Mouse (Mus musculus) midbrain, embryonic 12.5 days (tissue): ENCODE measurements around the gene Vangl1. TPM values are rescaled to one million over a fixed set of nuclear protein-coding genes. Genes with fewer than 3 reads are reported as not detected.
"Not testable (repeated sequence)": the region's sequence is repeated elsewhere in the genome, so short reads cannot be mapped to it uniquely, and the experiment has no call there.

Experiments used
- ATAC-seq: fragments of 200-750 bp; cut with Nextera tagmentation; 2 replicates; pipeline ENCODE4 v1.8.0; 2017; ENCODE audit warnings: low read depth, moderate TSS enrichment, moderate library complexity; ENCODE audit not compliant: low FRiP score
- H3K27ac ChIP-seq: fragments of 300-500 bp; sonication (generic); replicated peaks from 2 replicates; pipeline ENCODE4 v1.5.1; 2016; ENCODE audit warnings: mild to moderate bottlenecking
- H3K27me3 ChIP-seq: fragments of 300-500 bp; sonication (generic); 2 replicates; pipeline ENCODE4 v1.6.1; 2016; ENCODE audit warnings: mild to moderate bottlenecking
- H3K36me3 ChIP-seq: fragments of 300-500 bp; sonication (generic); 2 replicates; pipeline ENCODE4 v1.6.1; 2016
- H3K4me1 ChIP-seq: fragments of 300-500 bp; sonication (generic); 2 replicates; pipeline ENCODE4 v1.6.1; 2016
- H3K4me2 ChIP-seq: fragments of 300-500 bp; sonication (generic); replicated peaks from 2 replicates; pipeline ENCODE4 v1.6.1; 2016; ENCODE audit warnings: mild to moderate bottlenecking, moderate library complexity
- H3K4me3 ChIP-seq: fragments of 300-500 bp; sonication (generic); 2 replicates; pipeline ENCODE4 v1.5.1; 2016; ENCODE audit warnings: mild to moderate bottlenecking
- H3K9ac ChIP-seq: fragments of 300-500 bp; sonication (generic); replicated peaks from 2 replicates; pipeline ENCODE4 v1.6.1; 2016; ENCODE audit warnings: mild to moderate bottlenecking, moderate library complexity
- H3K9me3 ChIP-seq: fragments of 300-500 bp; sonication (generic); 2 replicates; pipeline ENCODE4 v1.6.1; 2016; ENCODE audit warnings: mild to moderate bottlenecking
- WGBS: fragments of 180-500 bp; shearing (Covaris S2); methylation state at CpG from one replicate; pipeline ENCODE4 v1.1.7; 2016; 5-methylcytosine and 5-hydroxymethylcytosine counted together
- polyA plus RNA-seq: library from polyadenylated mRNA; unstranded; fragments of >200 nt; fragmentation: Nextera tagmentation; extraction: Ambion mirVana; gene quantifications from 2 replicates; pipeline ENCODE4 v1.2.1, GENCODE M21; 2016

Vangl1 gene
- polyA plus RNA-seq, 1 experiment from 2014 or later: 8.9 TPM

- WGBS: 74% methylated on average over 6 of the region's 6 CpGs
- peaks cover 4% of the 10 kb centered on the region; the same call in 1 of the 2 replicates for H3K27me3 ChIP-seq
Measured at GRCm38 (mm10) chr3:102212896-102213295, 8.4 kb upstream of the Vangl1 start.

GRCm38 (mm10) chr3:102212336-102212735 is 7.8 kb upstream of the Vangl1 start:
- WGBS: 84% methylated on average over 15 of the region's 15 CpGs
- no peak for ATAC-seq

More at GRCm38 (mm10) chr3:102212896-102213295, 8.4 kb upstream of the Vangl1 start:
- H3K4me1 ChIP-seq: no peaks in the 10 kb centered on the region
- no peaks in the 10 kb centered on the region for H3K36me3 ChIP-seq
- ATAC-seq: no peak
- no peak overlapping the region for H3K9ac ChIP-seq
- H3K9me3 ChIP-seq: no peaks in the 10 kb centered on the region
- no peak overlapping the region for H3K4me2 ChIP-seq
- H3K4me3 ChIP-seq: no peak overlapping the region
- no peak overlapping the region for H3K27ac ChIP-seq

GRCm38 (mm10) chr3:102211340-102211739 is 6.8 kb upstream of the Vangl1 start:
- Histone ChIP-seq H3K27me3 (peaks cover 14% of the 10 kb centered on the region), H3K4me2 (no peak overlapping the region), H3K9ac (no peak overlapping the region), H3K36me3 (no peaks in the 10 kb centered on the region), H3K4me1 (no peaks in the 10 kb centered on the region), H3K27ac (no peak overlapping the region), H3K9me3 (no peaks in the 10 kb centered on the region), H3K4me3 (no peak overlapping the region)
- 91% methylated on average over 2 of the region's 2 CpGs for WGBS
- no peak for ATAC-seq

More at GRCm38 (mm10) chr3:102212336-102212735, 7.8 kb upstream of the Vangl1 start:
- Histone ChIP-seq H3K9ac (no peak overlapping the region), H3K27ac (no peak overlapping the region), H3K36me3 (no peaks in the 10 kb centered on the region), H3K9me3 (no peaks in the 10 kb centered on the region), H3K4me3 (no peak overlapping the region), H3K4me1 (no peaks in the 10 kb centered on the region), H3K27me3 (peaks cover 4% of the 10 kb centered on the region; the same call in 1 of the 2 replicates), H3K4me2 (no peak overlapping the region)

DNA sequence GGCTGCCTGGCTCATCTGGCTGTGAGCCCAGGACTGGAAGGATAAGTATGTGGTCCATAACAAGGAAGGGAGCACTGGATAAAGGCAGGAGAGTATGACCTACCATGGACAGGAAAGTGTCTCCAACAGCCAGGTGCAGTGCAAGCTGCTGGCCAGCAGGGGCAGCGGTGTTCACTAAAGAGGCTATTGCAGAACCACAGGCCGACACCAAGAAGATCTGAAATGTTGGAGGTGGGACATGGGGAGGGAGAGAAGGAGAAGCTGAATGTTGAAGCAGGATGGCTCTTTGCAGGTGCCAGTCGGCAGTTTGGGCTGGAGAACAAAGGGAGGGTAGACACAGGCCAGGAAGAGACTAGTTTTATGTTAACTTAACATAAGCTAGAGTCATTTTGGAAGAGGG is 6.3 kb upstream of the Vangl1 start:
- no peak overlapping the region for H3K4me3 ChIP-seq
- WGBS: 59% methylated on average over 3 of the region's 3 CpGs
- no peak overlapping the region for H3K9ac ChIP-seq
- no peaks in the 10 kb centered on the region for H3K36me3 ChIP-seq
- ATAC-seq: no peak
- H3K27me3 ChIP-seq: peaks cover 20% of the 10 kb centered on the region
- H3K9me3 ChIP-seq: no peaks in the 10 kb centered on the region
- no peak overlapping the region for H3K27ac ChIP-seq
- no peaks in the 10 kb centered on the region for H3K4me1 ChIP-seq
- H3K4me2 ChIP-seq: no peak overlapping the region

- H3K4me2 ChIP-seq: no peak overlapping the region
- H3K27ac ChIP-seq: no peak overlapping the region
- H3K4me3 ChIP-seq: no peak overlapping the region
- H3K27me3 ChIP-seq: peaks cover 38% of the 10 kb centered on the region
- no peak for ATAC-seq
- H3K9ac ChIP-seq: no peak overlapping the region
- no peaks in the 10 kb centered on the region for H3K9me3 ChIP-seq
- peaks cover 17% of the 10 kb centered on the region; the same call in 1 of the 2 replicates for H3K4me1 ChIP-seq
- no peaks in the 10 kb centered on the region for H3K36me3 ChIP-seq
- 77% methylated on average over 6 of the region's 6 CpGs for WGBS
Measured at GRCm38 (mm10) chr3:102208861-102209260, 4.4 kb upstream of the Vangl1 start.

- no peak overlapping the region for H3K9ac ChIP-seq
- 8% methylated on average over 7 of the region's 7 CpGs for WGBS
- peak overlapping the region; percentile 97 for H3K4me2 ChIP-seq
- H3K27ac ChIP-seq: no peak overlapping the region
- no peak for ATAC-seq
- no peaks in the 10 kb centered on the region for H3K9me3 ChIP-seq
- no peak overlapping the region for H3K4me3 ChIP-seq
- peaks cover 70% of the 10 kb centered on the region for H3K27me3 ChIP-seq
- H3K36me3 ChIP-seq: no peaks in the 10 kb centered on the region
- peaks cover 30% of the 10 kb centered on the region for H3K4me1 ChIP-seq
Measured at GRCm38 (mm10) chr3:102205458-102205830, 951 bp upstream of the Vangl1 start.

GRCm38 (mm10) chr3:102204734-102205457 is 403 bp upstream of the Vangl1 start:
- H3K27ac ChIP-seq, H3K9me3 ChIP-seq, H3K36me3 ChIP-seq: not testable (repeated sequence)
- peak; percentile 45 for ATAC-seq
- H3K4me2 ChIP-seq: peak overlapping the region; percentile 97
- H3K27me3 ChIP-seq: peaks cover 76% of the 10 kb centered on the region
- 8% methylated on average over 13 of the region's 17 CpGs for WGBS
- H3K4me3 ChIP-seq: peak overlapping the region; percentile 65
- H3K4me1 ChIP-seq: peaks cover 30% of the 10 kb centered on the region
- H3K9ac ChIP-seq: peak overlapping the region; percentile 69

DNA sequence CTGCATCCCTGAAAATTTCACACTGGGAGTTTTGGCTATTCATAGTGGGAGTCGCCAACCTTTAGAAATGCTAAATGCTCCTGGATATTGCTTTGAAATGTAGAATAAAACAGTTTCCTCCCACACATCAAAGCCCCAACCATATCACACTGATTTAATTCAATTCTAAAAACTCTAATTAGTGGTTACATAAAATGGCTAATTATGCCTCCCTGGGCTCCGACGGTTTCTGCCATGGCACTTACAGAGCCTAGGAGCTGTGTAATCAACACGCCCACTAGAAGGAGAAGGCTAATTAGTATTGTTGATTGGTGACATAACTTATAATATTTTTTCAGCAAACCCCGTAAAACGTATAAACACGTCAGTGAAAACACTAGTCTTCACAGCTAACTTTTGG is 1.4 kb downstream of the Vangl1 start:
- no peak for ATAC-seq
- Histone ChIP-seq H3K27ac (no peak overlapping the region), H3K36me3 (no peaks in the 10 kb centered on the region), H3K4me1 (peaks cover 30% of the 10 kb centered on the region), H3K9ac (no peak overlapping the region), H3K9me3 (no peaks in the 10 kb centered on the region), H3K4me3 (peak overlapping the region; percentile 65), H3K27me3 (peaks cover 89% of the 10 kb centered on the region), H3K4me2 (peak overlapping the region; percentile 97)
- WGBS: 11% methylated on average over 7 of the region's 7 CpGs

- H3K9ac ChIP-seq: no peak overlapping the region
- H3K27ac ChIP-seq: no peak overlapping the region
- no peaks in the 10 kb centered on the region for H3K9me3 ChIP-seq
- H3K4me2 ChIP-seq: no peak overlapping the region
- peaks cover 28% of the 10 kb centered on the region for H3K4me1 ChIP-seq
- 36% methylated on average over 4 of the region's 4 CpGs for WGBS
- no peaks in the 10 kb centered on the region for H3K36me3 ChIP-seq
- no peak overlapping the region for H3K4me3 ChIP-seq
- ATAC-seq: no peak
- H3K27me3 ChIP-seq: peaks cover 94% of the 10 kb centered on the region
Measured at GRCm38 (mm10) chr3:102199991-102200390, 4.5 kb downstream of the Vangl1 start.

- Histone ChIP-seq H3K36me3 (no peaks in the 10 kb centered on the region), H3K27ac (no peak overlapping the region), H3K4me2 (no peak overlapping the region), H3K27me3 (peaks cover 94% of the 10 kb centered on the region), H3K4me3 (no peak overlapping the region), H3K9me3 (no peaks in the 10 kb centered on the region), H3K9ac (no peak overlapping the region), H3K4me1 (peaks cover 28% of the 10 kb centered on the region)
- 70% methylated on average over 4 of the region's 4 CpGs for WGBS
- ATAC-seq: no peak
Measured at GRCm38 (mm10) chr3:102199226-102199625, 5.3 kb downstream of the Vangl1 start.

DNA sequence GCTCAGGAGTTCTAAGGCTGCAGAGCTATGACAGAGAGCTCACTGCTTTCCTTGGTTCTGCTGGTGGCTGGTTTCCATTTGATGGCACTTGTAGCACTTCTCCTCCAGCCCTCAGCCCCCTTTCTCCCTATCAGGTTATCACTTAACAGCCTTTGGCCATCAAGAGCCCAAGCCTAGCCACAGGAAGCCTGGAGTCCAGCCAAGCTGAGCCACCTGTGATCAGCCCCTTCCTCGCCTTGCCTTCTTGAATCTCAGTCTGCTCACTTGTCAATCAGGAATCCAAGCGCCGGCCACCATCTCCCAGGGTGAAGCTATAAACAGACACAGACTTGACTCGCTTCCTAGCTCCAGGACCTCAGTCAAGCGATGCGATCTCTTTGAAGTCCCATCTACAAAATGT is 6.0 kb downstream of the Vangl1 start:
- H3K4me1 ChIP-seq: peaks cover 28% of the 10 kb centered on the region
- H3K4me3 ChIP-seq: no peak overlapping the region
- ATAC-seq: no peak
- H3K27ac ChIP-seq: no peak overlapping the region
- no peak overlapping the region for H3K4me2 ChIP-seq
- H3K9me3 ChIP-seq: no peaks in the 10 kb centered on the region
- H3K9ac ChIP-seq: no peak overlapping the region
- H3K27me3 ChIP-seq: peaks cover 93% of the 10 kb centered on the region
- WGBS: 54% methylated on average over 6 of the region's 6 CpGs
- H3K36me3 ChIP-seq: no peaks in the 10 kb centered on the region

- H3K27me3 ChIP-seq: peaks cover 93% of the 10 kb centered on the region
- no peak overlapping the region for H3K9ac ChIP-seq
- no peak for ATAC-seq
- WGBS: 21% methylated on average over 5 of the region's 5 CpGs
- no peak overlapping the region for H3K27ac ChIP-seq
- H3K36me3 ChIP-seq: no peaks in the 10 kb centered on the region
- no peak overlapping the region for H3K4me3 ChIP-seq
- no peak overlapping the region for H3K4me2 ChIP-seq
- H3K4me1 ChIP-seq: peaks cover 29% of the 10 kb centered on the region
- H3K9me3 ChIP-seq: no peaks in the 10 kb centered on the region
Measured at GRCm38 (mm10) chr3:102197746-102198145, 6.7 kb downstream of the Vangl1 start.

- Histone ChIP-seq H3K36me3 (no peaks in the 10 kb centered on the region), H3K9me3 (no peaks in the 10 kb centered on the region), H3K9ac (no peak overlapping the region), H3K4me1 (peaks cover 29% of the 10 kb centered on the region), H3K27me3 (peaks cover 93% of the 10 kb centered on the region), H3K4me3 (no peak overlapping the region), H3K27ac (no peak overlapping the region), H3K4me2 (no peak overlapping the region)
- no peak for ATAC-seq
- WGBS: 92% methylated on average over 5 of the region's 5 CpGs
Measured at GRCm38 (mm10) chr3:102197152-102197551, 7.3 kb downstream of the Vangl1 start.
